Mouse (Mus musculus): ENCODE data around the gene Pigs.

GRCm38 (mm10) chr11:78367456-78368225 is 39.4 kb downstream of the Pigs start:
- TF ChIP-seq GATA1 (IDR thresholded peaks at IDR 0.05; ENCODE audit: low read length), result no peak
- TF ChIP-seq TAL1 (IDR thresholded peaks at IDR 0.05; ENCODE audit: low read length), result no peak
